Mouse (Mus musculus) megakaryocyte-erythroid progenitor cell, adult 5-6 weeks (primary cell): ENCODE data around the gene Plekhs1. TPM values are rescaled to one million over a fixed set of nuclear protein-coding genes. Genes with fewer than 3 reads are reported as not detected.
"Not testable (repeated sequence)": the region's sequence is repeated elsewhere in the genome, so short reads cannot be mapped to it uniquely, and the experiment has no call there.

Experiments used
- ATAC-seq: replicated peaks from 2 replicates; pipeline ENCODE4 v1.8.0; 2016; ENCODE audit warnings: mild to moderate bottlenecking, inconsistent platforms; ENCODE audit not compliant: severe bottlenecking, poor library complexity, low FRiP score, low TSS enrichment
- total RNA-seq, 2 experiments: library from RNA; stranded (forward) in 1 of 2; stranded (reverse) in 1 of 2; fragments of 200-1000, 215-1000 nt in 1 of 2; fragments of >200 nt in 1 of 2; fragmentation: Nextera tagmentation in 1 of 2; gene quantifications; 2 replicates each; pipeline ENCODE4 v1.2.3; 2014 to 2017

Gene Plekhs1
- total RNA-seq, 2 experiments from 2014 or later, result not detected

DNA sequence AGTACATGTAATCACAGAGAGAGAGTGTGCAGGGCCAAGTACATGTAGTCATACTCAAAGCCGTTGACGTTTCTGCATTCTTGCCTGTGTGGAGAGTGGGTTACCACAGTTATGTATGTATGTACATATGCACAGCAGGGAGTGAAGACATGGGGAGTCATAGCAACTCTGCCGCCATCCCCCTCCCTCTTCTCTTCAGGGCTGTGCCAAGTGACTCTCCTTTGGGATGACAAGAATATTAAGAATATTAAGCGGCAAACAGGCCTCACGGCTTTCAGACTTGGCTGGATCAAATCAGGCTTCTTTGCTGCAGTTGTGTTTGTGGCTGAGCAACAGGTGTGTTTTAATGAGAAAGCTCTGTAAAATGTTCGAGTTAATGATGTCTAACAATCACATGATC lies 28.2 kb downstream of the Plekhs1 start:
- no peak for ATAC-seq

GRCm38 (mm10) chr19:56494157-56494556 lies 32.7 kb downstream of the Plekhs1 start:
- not testable (repeated sequence) for ATAC-seq

- peak; percentile 87 for ATAC-seq
Measured at GRCm38 (mm10) chr19:56503069-56503468, 41.6 kb downstream of the Plekhs1 start.

GRCm38 (mm10) chr19:56503525-56503924 lies 42.1 kb downstream of the Plekhs1 start:
- peak; percentile 57 for ATAC-seq

DNA sequence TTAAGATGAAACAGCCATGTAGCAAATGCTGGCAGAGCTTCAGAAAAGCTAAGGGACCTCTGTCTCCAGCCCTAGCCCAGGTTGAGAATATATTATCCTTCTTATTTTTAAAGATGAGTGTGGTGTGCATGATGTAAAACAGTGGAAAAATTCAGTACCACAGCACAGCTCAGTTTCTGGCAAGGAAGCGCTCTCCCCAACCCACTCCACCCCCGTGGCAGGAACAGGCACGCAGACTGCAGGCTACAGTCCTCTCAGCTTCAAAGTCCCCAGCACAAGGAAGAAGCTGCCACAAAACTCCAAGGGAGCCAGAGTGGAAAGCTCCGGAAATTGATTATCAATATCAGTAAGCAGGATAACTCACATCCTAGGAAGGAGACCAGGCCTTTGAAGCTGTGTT lies 49.8 kb downstream of the Plekhs1 start:
- ATAC-seq, result not testable (repeated sequence)

- peak; percentile 57 for ATAC-seq
Measured at GRCm38 (mm10) chr19:56513527-56513926, 52.1 kb downstream of the Plekhs1 start.

GRCm38 (mm10) chr19:56519408-56519807 lies 58.0 kb downstream of the Plekhs1 start:
- not testable (repeated sequence) for ATAC-seq

GRCm38 (mm10) chr19:56530529-56530928 lies 69.1 kb downstream of the Plekhs1 start:
- ATAC-seq, result not testable (repeated sequence)

DNA sequence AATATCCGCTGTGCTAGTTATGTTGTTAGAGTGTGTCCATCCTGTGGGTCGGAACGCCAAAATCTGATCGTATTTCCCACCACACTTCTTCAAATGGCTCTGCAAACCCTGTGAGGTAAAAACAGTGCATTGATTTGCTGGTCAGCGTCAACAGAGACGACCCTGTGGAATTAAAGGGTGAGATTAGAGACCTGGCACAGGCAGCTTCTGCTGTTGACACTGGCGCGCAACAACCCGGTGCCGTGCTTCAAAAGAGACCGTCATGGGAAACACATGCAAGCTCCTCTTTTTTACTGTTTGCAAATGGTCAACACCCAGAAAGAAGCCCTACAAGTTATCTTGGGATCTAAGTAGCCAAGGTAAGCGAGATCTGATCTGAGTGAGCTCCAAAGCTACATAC lies 69.8 kb downstream of the Plekhs1 start:
- ATAC-seq, result no peak

DNA sequence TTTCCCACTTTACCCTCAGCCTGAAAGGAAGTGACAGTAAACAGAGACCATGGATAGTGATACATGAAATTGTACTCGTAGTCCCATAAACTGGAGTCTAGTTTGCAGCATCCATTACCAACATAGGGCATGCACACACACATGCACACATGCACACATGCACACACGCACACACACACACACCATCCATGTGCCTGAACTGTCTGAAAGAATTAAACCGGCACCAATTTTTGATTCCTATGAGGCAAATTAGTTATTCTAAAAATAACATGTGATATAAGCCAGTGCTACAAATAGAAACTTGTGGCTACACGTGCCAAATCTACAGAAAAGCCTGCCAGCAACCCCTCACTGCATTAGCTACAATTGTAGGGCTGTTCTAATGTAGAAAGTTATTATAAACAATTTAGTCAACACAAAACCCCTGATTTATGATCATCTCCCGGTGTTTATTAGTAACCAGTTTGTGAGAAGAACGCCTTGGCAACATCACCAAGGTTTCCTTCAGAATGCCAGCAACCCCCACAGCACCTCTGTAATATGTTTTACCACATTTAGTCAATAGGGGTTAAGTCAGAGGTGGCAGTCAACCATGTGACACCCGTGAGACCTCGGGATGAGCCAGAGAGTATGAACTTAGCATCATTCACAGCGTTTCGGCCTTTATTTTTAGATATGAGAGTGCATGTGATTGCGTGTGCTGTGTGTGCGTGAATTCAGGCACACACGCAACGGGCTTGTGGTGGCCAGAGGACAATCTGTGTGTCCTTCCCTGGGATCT lies 72.0 kb downstream of the Plekhs1 start:
- ATAC-seq, result no peak

DNA sequence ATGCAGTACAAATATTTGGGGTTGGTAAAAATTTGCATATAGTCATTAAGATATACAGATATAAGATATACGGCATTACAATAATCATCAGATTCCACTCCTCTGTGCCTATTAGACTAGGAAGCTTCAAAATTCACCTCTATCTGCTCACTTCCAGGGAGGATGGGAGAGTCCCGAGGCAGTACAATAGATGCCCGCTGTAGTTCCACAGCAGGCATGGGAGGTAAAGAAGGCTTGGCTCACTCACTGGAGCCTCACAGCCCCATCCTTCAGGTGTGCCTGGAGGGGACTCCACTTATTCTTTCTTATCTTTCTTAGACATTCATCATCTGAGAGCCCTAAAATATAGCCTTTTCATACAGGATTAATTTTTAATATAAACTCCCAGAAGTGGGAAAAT lies 72.9 kb downstream of the Plekhs1 start:
- ATAC-seq, result no peak

- ATAC-seq, result no peak
Measured at GRCm38 (mm10) chr19:56535064-56535463, 73.6 kb downstream of the Plekhs1 start.

DNA sequence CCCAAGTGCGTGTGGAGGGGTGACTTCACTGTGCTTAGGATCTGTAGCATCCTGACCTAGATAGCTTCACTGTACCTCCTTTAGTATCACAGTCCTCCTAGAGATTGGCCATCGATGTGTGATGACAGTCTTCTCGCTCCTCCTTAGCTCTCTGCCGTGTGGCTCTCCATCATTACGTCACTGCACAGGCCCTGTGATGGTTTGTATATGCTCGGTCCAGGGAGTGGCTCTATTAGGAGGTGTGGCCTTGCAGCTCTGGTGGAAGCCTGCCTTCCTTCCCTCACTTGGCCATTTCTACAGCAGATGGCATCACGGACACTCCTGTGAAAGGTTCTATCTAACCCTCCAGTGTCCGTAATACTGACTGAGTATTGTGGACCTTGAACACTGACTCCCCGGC lies 74.3 kb downstream of the Plekhs1 start:
- ATAC-seq, result no peak

Other genes with a start within 250 kb of the Plekhs1 start
- gene Habp2, start 174.5 kb upstream of the Plekhs1 start, total RNA-seq (2014; fragmentation: Nextera tagmentation), result not detected in 2 replicates
- not detected in 2 replicates for gene Habp2, start 174.5 kb upstream of the Plekhs1 start, total RNA-seq (2017)
- gene Nrap, start 71.6 kb upstream of the Plekhs1 start, total RNA-seq (2014; fragmentation: Nextera tagmentation), result 0.13 TPM in 1 of 2 replicates, not detected in the other
- 0.09 and 0.15 TPM in 2 replicates for gene Nrap, start 71.6 kb upstream of the Plekhs1 start, total RNA-seq (2017)
- gene Casp7, start 64.5 kb upstream of the Plekhs1 start, total RNA-seq (2014; fragmentation: Nextera tagmentation), result 18.6 and 31.0 TPM in 2 replicates
- gene Casp7, start 64.5 kb upstream of the Plekhs1 start, total RNA-seq (2017), result 30.9 and 31.3 TPM in 2 replicates
- gene Dclre1a, start 86.6 kb downstream of the Plekhs1 start, total RNA-seq (2014; fragmentation: Nextera tagmentation), result 27.8 and 52.0 TPM in 2 replicates
- gene Dclre1a, start 86.6 kb downstream of the Plekhs1 start, total RNA-seq (2017), result 19.5 and 32.9 TPM in 2 replicates
- gene Nhlrc2, start 86.6 kb downstream of the Plekhs1 start, total RNA-seq (2014; fragmentation: Nextera tagmentation), result 15.5 and 19.5 TPM in 2 replicates
- 18.3 and 20.2 TPM in 2 replicates for gene Nhlrc2, start 86.6 kb downstream of the Plekhs1 start, total RNA-seq (2017)